Mouse (Mus musculus) right cerebral cortex, postnatal 25 days (tissue): ENCODE data around the gene Samd13.

Experiments used
- DNase-seq: peaks from one replicate; pipeline ENCODE4 v3.0.0; 2022

Gene Samd13

DNA sequence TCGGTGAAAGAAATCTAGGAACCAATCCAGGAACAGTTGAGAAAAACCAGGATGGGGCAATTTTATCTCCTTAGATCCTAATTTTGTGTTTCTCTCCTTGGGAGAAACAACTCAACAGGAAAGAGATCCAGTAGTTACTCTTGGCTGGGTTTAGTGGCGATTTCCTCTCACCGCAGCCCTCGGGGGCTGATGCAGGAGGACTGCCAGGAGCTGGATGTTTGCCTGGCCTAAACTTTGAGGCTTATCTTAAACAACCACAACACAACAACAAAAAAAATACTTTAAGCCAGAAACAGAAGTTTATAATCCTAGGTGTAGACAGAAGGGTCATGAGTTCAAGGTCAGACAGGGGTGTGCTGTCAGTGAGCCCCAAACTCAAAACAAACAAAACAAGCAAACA is 73.6 kb downstream of the Samd13 start:
- DNase-seq = no peak

GRCm38 (mm10) chr3:146611261-146611660 is 74.1 kb downstream of the Samd13 start:
- DNase-seq = no peak

DNA sequence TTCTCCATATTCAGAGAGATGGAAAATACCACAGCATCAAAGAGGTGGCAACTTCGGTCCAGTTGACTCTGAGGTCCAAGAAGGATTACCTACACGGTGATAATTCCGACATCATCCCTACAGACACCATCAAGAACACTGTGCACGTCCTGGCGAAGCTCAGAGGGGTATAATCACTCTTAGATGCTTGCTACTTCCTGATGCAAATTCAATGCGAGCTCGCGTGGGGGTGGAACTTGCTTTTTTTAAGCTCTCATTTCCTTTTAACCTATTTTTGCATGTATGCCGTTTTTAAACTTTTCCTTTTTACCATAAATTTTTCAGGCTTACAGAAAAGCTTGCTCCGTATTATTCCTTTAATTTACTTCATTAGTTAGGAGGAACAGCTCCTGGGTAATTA is 75.1 kb downstream of the Samd13 start:
- no peak for DNase-seq

- peak; percentile 50 for DNase-seq
These were observed 78.0 kb downstream of the Samd13 start for GRCm38 (mm10) chr3:146607368-146607767.

GRCm38 (mm10) chr3:146604647-146605046 is 80.7 kb downstream of the Samd13 start:
- no peak for DNase-seq

GRCm38 (mm10) chr3:146602531-146602930 is 82.9 kb downstream of the Samd13 start:
- no peak for DNase-seq

DNA sequence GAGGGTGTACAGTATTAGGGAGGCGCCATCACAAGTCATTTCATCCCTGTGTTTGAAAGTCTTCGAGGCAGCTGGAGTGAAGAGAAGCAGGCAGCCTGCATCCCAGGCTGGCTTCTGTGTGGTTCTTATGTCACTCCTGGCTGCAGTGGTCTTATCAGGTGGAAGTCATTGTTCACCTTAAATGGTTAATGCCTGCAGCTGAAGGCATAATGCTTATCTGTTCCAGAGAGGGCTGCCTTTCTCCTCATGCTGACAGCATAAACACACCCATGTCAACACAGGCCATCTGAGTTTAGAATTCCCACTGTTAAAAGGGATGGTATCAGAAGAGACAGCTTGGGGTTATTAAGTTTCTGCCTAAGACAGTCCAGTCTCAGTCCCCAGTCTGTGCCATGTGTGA is 84.2 kb downstream of the Samd13 start:
- no peak for DNase-seq

- DNase-seq = no peak
These were observed 86.0 kb downstream of the Samd13 start for GRCm38 (mm10) chr3:146599198-146599900.

DNA sequence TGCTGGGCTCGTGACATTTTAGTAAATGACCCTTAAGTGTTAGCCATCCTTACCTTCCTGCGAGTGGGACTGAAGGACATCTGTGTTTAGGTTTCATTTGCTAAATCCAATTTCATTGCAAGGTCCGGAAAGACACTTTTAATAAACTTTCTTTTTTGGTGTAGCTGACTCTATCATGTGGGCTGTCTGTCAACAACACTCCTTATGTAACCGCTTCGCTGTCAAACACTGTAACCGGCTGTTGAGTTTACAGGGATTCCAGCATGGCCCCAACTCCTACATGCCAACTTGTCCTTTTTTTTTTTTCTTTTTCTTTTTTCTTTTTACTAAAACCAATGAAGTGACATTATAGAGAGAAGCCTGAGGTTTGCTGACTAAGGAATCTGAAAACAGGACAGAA is 87.0 kb downstream of the Samd13 start:
- DNase-seq = no peak

DNA sequence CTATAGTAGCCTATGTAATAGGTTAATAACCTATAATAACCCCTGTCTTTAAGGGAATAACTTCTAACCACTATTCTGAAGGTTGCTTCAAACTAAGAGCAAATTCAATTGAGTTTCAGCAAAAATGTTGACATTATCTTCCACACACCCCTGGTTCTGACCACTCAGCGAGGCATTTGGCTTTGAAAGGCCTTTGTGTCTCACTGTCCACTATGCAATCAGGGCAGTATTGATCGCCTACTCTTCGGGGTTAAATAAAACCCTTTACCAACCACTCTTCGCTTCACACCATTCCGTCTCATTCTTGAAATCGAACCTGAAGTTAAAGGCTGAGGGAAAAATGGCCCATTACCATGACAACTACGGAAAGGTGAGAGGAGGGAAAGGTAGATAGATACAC is 88.5 kb downstream of the Samd13 start:
- no peak for DNase-seq

DNA sequence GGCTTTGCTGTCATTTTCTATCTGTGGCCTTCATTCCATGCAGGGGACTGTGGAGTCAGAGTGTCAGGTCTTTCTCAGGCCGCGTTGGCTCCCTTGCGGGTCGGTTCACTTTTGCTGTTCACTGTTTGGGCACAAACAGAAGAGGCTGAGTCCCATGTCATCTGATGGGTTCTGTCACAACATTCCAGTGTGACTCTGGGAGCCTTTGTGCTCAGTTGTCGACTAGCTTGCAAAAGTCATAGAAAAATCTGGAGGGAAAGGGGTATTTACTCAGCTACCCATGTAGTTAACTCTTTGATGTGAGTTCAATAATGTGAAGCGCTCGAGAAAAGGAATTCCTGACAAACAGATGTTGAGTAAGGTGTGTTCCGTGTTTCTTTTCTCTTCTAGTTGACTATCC is 89.0 kb downstream of the Samd13 start:
- DNase-seq = no peak

DNA sequence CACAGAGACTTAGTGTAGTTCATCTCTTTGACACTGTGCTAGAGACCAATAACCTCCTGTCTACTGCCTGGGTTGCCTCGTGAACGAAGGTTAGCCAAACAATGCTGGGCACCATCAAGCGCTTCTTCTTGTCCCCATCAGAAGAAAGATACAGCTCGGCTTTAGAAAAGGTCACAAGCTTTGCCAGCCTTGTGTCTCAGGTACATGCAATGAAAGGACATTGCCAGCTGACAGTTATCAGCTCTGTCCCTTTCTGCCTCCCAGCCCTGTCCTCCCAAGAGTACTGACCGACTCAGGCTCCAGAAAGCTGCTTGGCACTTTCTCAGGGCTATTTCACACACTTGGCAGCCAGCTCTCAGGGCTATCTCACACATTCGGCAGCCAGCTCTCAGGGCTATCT is 90.0 kb downstream of the Samd13 start:
- no peak for DNase-seq
